Mouse (Mus musculus) brain, embryonic 18.5 days (tissue): ENCODE data around the gene Shc2.
A peak's percentile ranks its signal among the peaks of the same experiment; 100 is the strongest.

ENCODE experiments used
- DNase-seq: peaks from one replicate; pipeline ENCODE4 v3.0.0-alpha.2; 2012; ENCODE audit warnings: low read depth, low spot score

Gene Shc2

GRCm38 (mm10) chr10:79668771-79669575, 31.3 kb upstream of the Shc2 start, which contains the start of gene Tpgs1:
Gene Tpgs1, plus strand, starts transcription at chr10:79669369.
- DNase-seq: peak; percentile 91

GRCm38 (mm10) chr10:79668076-79668475, 30.4 kb upstream of the Shc2 start:
- DNase-seq: no peak

GRCm38 (mm10) chr10:79666493-79666892, 28.8 kb upstream of the Shc2 start:
- DNase-seq: no peak

GRCm38 (mm10) chr10:79665051-79665450, 27.3 kb upstream of the Shc2 start:
- no peak for DNase-seq

- no peak for DNase-seq
Observed at GRCm38 (mm10) chr10:79664131-79664665, 26.5 kb upstream of the Shc2 start, which contains the start of gene Madcam1. Gene Madcam1, plus strand, starts transcription at chr10:79664559.

- no peak for DNase-seq
Observed at GRCm38 (mm10) chr10:79661861-79662260, 24.1 kb upstream of the Shc2 start.

- DNase-seq: no peak
Observed at GRCm38 (mm10) chr10:79660298-79660697, 22.6 kb upstream of the Shc2 start.

- no peak for DNase-seq
Observed at GRCm38 (mm10) chr10:79658829-79659228, 21.1 kb upstream of the Shc2 start.

- peak; percentile 74 for DNase-seq
Observed at GRCm38 (mm10) chr10:79654946-79655395, 17.3 kb upstream of the Shc2 start.

- DNase-seq: no peak
Observed at GRCm38 (mm10) chr10:79652789-79653188, 15.1 kb upstream of the Shc2 start.

- no peak for DNase-seq
Observed at GRCm38 (mm10) chr10:79649070-79649751, 11.5 kb upstream of the Shc2 start.

- DNase-seq: no peak
Observed at GRCm38 (mm10) chr10:79645711-79646110, 8.0 kb upstream of the Shc2 start, which contains the start of gene Odf3l2. Gene Odf3l2, minus strand, starts transcription at chr10:79645738.

GRCm38 (mm10) chr10:79638486-79639204, 927 bp upstream of the Shc2 start:
- no peak for DNase-seq

GRCm38 (mm10) chr10:79636287-79636686, 1.4 kb downstream of the Shc2 start:
- DNase-seq: no peak

- DNase-seq: no peak
Observed at GRCm38 (mm10) chr10:79633006-79633777, 4.5 kb downstream of the Shc2 start.

- DNase-seq: no peak
Observed at GRCm38 (mm10) chr10:79631432-79631831, 6.3 kb downstream of the Shc2 start.

- DNase-seq: no peak
Observed at GRCm38 (mm10) chr10:79628377-79628776, 9.3 kb downstream of the Shc2 start.

GRCm38 (mm10) chr10:79626156-79626555, 11.6 kb downstream of the Shc2 start:
- DNase-seq: no peak

- DNase-seq: no peak
Observed at GRCm38 (mm10) chr10:79625398-79625797, 12.3 kb downstream of the Shc2 start.

GRCm38 (mm10) chr10:79623950-79624349, 13.8 kb downstream of the Shc2 start:
- no peak for DNase-seq

- DNase-seq: no peak
Observed at GRCm38 (mm10) chr10:79616376-79616775, 21.3 kb downstream of the Shc2 start.
